Mouse (Mus musculus) c-Kit-positive CD71-positive TER-119-positive erythroid progenitor cells, embryonic 14.5 days (primary cell): Measurements from ENCODE around the gene Auts2.

Experiments
- DNase-seq: peaks from one replicate; pipeline ENCODE4 v3.0.0-alpha.2; 2013; ENCODE audit warnings: low spot score

Auts2 gene

GRCm38 (mm10) chr5:132083753-132084326 is 459.3 kb downstream of the Auts2 start:
- DNase-seq: no peak

- DNase-seq: no peak
These were observed 467.2 kb downstream of the Auts2 start for GRCm38 (mm10) chr5:132075942-132076341.

DNA sequence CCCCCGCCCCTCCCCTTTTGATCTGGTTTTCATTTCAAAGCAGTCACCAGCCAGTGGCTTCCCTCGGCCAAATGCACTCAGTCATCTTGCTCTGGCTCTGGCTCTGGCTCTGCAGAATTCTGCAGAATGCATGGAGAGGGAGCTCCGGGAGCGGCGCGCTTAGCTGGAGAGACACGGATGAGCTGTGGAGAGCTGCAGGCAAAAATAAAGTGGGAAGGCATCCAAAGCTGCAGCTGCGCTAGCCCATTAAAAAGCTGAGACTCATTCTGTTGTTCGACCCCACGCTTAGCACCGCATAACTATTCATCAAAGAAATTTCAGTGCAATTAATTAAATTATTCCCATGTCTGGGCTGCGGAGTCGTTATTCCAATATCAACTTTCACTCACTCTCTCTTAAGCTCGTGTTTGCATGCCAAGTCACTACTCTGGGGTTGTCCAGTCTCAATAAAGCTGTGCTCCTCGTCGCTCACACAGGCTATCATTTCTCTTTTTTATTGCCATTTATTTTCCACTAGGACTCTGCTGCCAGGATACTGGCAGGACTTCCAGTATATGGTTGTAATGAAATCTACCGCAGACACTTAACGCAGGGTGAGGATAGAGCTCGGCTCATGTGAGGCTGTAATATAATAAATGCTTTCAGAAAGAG is 468.3 kb downstream of the Auts2 start:
- DNase-seq: no peak

- no peak for DNase-seq
These were observed 468.8 kb downstream of the Auts2 start for GRCm38 (mm10) chr5:132074360-132074723.

DNA sequence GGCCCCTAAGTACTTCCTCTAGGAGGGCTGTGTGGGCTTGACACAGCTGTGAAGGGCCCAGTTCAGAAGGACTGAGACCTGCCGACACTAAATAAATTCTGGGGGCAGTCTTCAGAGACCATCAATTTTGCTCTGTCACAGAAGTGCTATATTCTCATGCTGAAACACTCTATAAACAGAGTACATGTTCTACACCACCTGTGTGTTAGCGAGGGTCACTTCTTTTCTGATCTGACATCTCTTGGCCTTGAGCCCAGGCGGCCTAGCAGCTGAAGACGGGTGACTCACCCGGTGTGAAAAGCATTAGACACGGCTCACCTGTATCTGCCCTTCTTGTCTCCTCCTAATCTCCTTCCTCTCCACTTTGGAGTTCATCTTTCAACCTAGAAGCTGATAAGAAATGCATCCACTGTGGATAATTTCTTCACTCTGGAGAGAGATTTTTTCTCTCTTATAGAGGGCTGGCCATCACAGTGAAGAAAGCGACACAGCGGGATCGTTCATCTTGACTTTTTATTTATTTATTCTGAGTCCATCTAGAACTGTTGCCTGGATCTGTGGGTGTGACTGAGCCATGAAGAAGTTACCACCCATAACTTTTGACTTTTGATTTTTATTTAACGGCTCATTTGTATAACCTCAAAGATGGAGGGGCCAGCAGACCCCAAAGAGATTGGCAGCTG is 469.3 kb downstream of the Auts2 start:
- DNase-seq: no peak

GRCm38 (mm10) chr5:132072356-132072755 is 470.8 kb downstream of the Auts2 start:
- DNase-seq: no peak

GRCm38 (mm10) chr5:132067750-132068739 is 475.1 kb downstream of the Auts2 start:
- DNase-seq: no peak

- no peak for DNase-seq
These were observed 483.0 kb downstream of the Auts2 start for GRCm38 (mm10) chr5:132060116-132060515.

DNA sequence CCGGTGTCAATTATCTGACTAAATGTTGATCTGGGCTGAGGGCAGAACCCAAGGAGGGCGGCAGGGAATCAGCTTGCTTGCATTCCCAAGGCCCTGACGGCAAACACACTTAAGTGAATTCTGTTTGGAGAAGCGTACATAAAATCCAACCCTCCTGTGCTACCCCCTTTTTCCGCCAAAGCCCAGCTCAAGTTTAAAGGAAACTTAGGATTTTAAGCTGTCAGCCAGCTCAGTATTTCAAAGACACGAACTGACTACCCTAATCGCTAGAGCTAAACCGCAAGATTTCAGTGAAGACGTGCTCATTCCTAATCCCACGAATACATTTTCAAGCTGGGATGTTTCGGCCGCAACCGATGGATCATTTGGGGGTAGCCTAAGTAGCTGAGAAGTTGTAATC is 490.5 kb downstream of the Auts2 start:
- no peak for DNase-seq

DNA sequence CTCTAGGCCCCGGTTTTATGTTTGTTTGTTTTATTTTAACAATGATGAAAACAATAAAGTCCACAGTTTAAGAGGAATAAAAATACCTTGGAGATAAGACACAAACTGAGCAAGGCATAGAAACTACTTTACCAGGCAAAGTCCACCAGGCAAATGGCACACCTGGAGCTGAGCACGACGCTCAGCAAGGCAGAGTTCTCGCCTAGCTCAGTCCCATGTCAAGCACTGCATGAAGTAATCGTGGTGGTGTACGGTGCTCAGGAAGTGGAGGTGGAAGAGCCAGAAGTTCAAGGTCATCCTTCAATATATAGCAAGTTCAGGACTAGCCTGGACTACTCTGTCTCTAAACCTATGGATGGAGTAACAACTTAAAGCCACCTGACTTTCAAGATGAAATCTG is 503.6 kb downstream of the Auts2 start:
- no peak for DNase-seq

GRCm38 (mm10) chr5:132033491-132034350 is 509.4 kb downstream of the Auts2 start:
- DNase-seq: no peak

- no peak for DNase-seq
These were observed 512.1 kb downstream of the Auts2 start for GRCm38 (mm10) chr5:132030941-132031531.

DNA sequence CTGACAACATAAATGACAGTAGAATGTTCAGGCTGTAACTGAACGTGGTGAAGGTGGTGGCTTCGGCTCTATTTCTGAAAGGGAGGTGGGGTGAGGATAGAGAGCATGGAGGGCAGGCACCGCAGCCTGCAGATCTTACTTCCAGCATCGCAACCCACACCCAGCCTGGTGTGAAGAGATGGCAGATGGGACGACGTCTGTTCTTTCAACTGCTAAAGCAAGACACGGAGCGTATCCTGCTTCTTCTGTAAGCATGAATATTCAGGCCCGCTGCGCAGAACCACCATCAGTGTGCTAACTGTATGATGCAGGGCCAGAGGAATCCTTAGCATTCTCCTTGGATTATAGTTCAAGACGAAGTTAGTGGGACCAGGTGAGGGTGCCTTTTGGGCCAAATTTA is 513.5 kb downstream of the Auts2 start:
- DNase-seq: no peak

- DNase-seq: no peak
These were observed 514.1 kb downstream of the Auts2 start for GRCm38 (mm10) chr5:132029038-132029437.

GRCm38 (mm10) chr5:132027859-132028498 is 515.2 kb downstream of the Auts2 start:
- DNase-seq: no peak

DNA sequence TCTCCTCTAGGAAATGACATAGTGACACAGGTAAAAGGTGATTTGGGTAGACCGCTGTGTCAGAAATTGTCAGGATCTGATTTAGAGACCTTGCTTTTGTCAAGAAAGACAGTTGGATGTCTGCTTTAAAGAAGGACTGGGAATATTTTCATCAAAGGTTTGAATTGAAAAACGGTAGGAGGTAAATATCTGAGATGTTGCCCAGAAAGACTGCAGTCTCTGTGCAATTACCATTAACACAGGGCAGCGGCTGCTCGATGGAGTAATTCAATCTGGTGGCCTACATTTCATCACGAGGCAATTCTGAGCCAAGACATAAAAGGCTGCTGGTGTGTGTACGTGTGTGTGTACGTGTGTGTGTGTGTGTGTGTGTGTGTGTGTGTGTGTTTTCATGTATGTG is 529.8 kb downstream of the Auts2 start:
- DNase-seq: no peak

- no peak for DNase-seq
These were observed 531.3 kb downstream of the Auts2 start for GRCm38 (mm10) chr5:132011795-132012194.

- no peak for DNase-seq
These were observed 534.4 kb downstream of the Auts2 start for GRCm38 (mm10) chr5:132008703-132009222.

GRCm38 (mm10) chr5:132007907-132008306 is 535.2 kb downstream of the Auts2 start:
- DNase-seq: no peak

GRCm38 (mm10) chr5:131992681-131993211 is 550.4 kb downstream of the Auts2 start:
- DNase-seq: no peak
